Mouse (Mus musculus) heart, adult 2 months (tissue): ENCODE results near the gene Rev1.

Experiments
- CTCF ChIP-seq: fragments of 200-600 bp; IDR thresholded peaks from 2 replicates; pipeline ENCODE4 v1.8.1; 2022; ENCODE audit warnings: antibody characterized with exemption, mild to moderate bottlenecking, moderate library complexity
- POLR2A ChIP-seq: fragments of 200-500 bp; IDR thresholded peaks from 2 replicates; pipeline ENCODE4 v1.6.1; 2011; ENCODE audit warnings: mild to moderate bottlenecking, low read depth, low read length, control low read depth; ENCODE audit not compliant: insufficient read depth

DNA sequence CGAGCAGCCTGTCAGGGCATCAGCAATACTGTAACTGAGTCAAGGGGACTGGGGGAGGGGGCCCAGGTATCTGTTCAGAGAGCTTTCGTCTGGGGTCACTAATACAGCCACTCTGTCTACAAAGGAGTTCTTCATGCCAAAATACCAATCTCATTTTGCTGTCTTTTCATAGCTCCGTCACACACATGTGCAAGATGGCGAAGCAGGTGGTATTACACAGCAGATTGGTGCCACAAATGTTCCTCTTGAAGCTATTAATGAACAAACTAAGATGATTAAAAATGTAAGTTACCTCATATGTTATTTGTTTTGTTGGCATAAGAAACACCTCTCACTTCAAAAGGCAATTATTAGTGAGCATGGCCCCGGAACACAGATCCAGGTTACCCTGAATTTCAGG lies 92.2 kb downstream of the Rev1 start:
- TF ChIP-seq CTCF (no peak), POLR2A (no peak)
